Mouse (Mus musculus) T-cell, adult 66 days (primary cell): ENCODE results near the gene Scgb2b19. TPM values are rescaled to one million over a fixed set of nuclear protein-coding genes. Genes with fewer than 3 reads are reported as not detected.

ENCODE experiments used
- total RNA-seq, 2 experiments: library from RNA; stranded (reverse); gene quantifications; 3 replicates in 1 of 2; 4 replicates in 1 of 2; pipeline ENCODE4 v1.2.4; 2023

The Scgb2b19 gene
- total RNA-seq, result not detected

DNA sequence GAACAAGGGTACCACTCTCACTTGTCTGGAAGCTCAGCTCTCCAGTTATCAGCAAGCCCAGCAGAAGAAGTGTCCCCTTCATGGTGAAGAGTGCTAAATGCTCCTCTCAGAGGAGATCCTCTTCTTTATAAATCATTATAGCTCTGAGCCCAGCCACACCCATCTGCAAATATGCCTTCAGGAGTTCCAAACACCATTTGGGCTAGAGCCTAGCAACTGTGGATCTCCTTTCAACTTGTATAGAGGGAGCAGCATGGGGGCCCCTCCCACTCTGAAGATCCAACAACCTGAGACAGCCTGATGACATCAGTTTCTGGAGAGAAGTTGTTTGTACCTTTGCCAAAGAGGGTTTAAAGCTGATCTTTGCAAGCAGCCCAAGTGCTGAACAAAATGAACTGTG lies at the start of gene Scgb2b19:
Scgb2b19 (minus strand) TSS at position 101 of the 400 bp plus-strand sequence.

GRCm38 (mm10) chr7:33286991-33287390 lies 6.9 kb upstream of the Scgb2b19 start, which contains the start of gene Scgb1b19:
TSS of gene Scgb1b19 (plus strand) at chr7:33287291.

Other genes starting within 250 kb of the Scgb2b19 start
- gene Scgb2b17, start 223.8 kb downstream of the Scgb2b19 start, total RNA-seq, result not detected
- gene Scgb1b17, start 216.9 kb downstream of the Scgb2b19 start, total RNA-seq, result not detected
- gene Scgb2b18, start 106.5 kb downstream of the Scgb2b19 start, total RNA-seq, result not detected
- gene Scgb1b18, start 94.8 kb downstream of the Scgb2b19 start, total RNA-seq, result not detected
- gene Scgb1b19, start 7.0 kb upstream of the Scgb2b19 start, total RNA-seq, result not detected
- not detected for gene Scgb2b20, start 86.0 kb upstream of the Scgb2b19 start, total RNA-seq
- not detected for gene Scgb1b20, start 92.9 kb upstream of the Scgb2b19 start, total RNA-seq
- gene Scgb2b21, start 240.1 kb upstream of the Scgb2b19 start, total RNA-seq, result not detected